Mouse (Mus musculus): Measurements from ENCODE around the gene Lamtor1. TPM values are rescaled to one million over a fixed set of nuclear protein-coding genes. Genes with fewer than 3 reads are reported as not detected.
A peak's percentile ranks its signal among the peaks of the same experiment; 100 is the strongest.
"Not testable (repeated sequence)": the region's sequence is repeated elsewhere in the genome, so short reads cannot be mapped to it uniquely, and the experiment has no call there.

Gene Lamtor1
- polyA plus RNA-seq, 1 experiment from 2014 or later, result 134 TPM

GRCm38 (mm10) chr7:101906696-101907095 is 992 bp downstream of the Lamtor1 start:
- Histone ChIP-seq H3K9ac (ENCODE audit: low read length) (peak overlapping the region; percentile 92; the same call in 1 of the 2 replicates), H3K4me2 (ENCODE audit: low read depth) (peak overlapping the region; percentile 48), H3K36me3 (ENCODE audit: control insufficient read depth, insufficient read depth, low read length) (peaks cover 9% of the 10 kb centered on the region), H3K4me1 (ENCODE audit: control insufficient read depth, insufficient read depth, low read length) (no peaks in the 10 kb centered on the region), H3K27ac (ENCODE audit: low read depth, low read length) (no peak overlapping the region), H3K27me3 (ENCODE audit: control insufficient read depth, insufficient read depth, low read length) (no peaks in the 10 kb centered on the region), H3K9me3 (ENCODE audit: control insufficient read depth, low read length) (no peaks in the 10 kb centered on the region), H3K4me3 (ENCODE audit: low read depth, low read length) (peak overlapping the region; percentile 75)
- ATAC-seq (ENCODE audit: insufficient read depth, low FRiP score, low TSS enrichment) (no peak), DNase-seq (ENCODE audit: low spot score) (no peak)
- WGBS, result 78% methylated on average over 8 of the region's 8 CpGs

GRCm38 (mm10) chr7:101908367-101908766 is 2.7 kb downstream of the Lamtor1 start:
- WGBS, result 84% methylated on average over 4 of the region's 4 CpGs
- no peak for DNase-seq (ENCODE audit: low spot score)
- Histone ChIP-seq H3K4me1 (ENCODE audit: control insufficient read depth, insufficient read depth, low read length) (no peaks in the 10 kb centered on the region), H3K36me3 (ENCODE audit: control insufficient read depth, insufficient read depth, low read length) (peaks cover 15% of the 10 kb centered on the region), H3K27ac (ENCODE audit: low read depth, low read length) (no peak overlapping the region), H3K27me3 (ENCODE audit: control insufficient read depth, insufficient read depth, low read length) (no peaks in the 10 kb centered on the region), H3K4me3 (ENCODE audit: low read depth, low read length) (no peak overlapping the region), H3K9ac (ENCODE audit: low read length) (no peak overlapping the region), H3K9me3 (ENCODE audit: control insufficient read depth, low read length) (no peaks in the 10 kb centered on the region), H3K4me2 (ENCODE audit: low read depth) (no peak overlapping the region)
- ATAC-seq (ENCODE audit: insufficient read depth, low FRiP score, low TSS enrichment), result no peak

DNA sequence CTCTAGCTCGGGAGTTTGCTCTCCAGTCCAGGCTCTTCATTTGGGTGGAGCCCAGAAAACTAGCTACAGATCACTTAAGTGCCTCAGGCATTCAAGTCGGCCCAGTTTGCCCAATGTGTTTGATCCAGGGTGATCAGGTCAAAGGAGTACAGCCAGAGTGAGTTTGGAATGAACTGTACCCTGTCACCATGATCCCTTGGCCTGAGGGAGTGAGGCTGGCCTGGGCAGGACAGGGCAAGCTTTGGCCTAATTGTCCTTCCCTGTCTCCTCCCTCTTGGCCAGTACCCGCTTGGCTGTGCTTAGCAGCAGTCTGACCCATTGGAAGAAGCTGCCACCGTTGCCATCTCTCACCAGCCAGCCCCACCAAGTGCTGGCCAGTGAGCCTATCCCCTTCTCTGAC is 4.4 kb downstream of the Lamtor1 start:
- Histone ChIP-seq H3K4me1 (ENCODE audit: control insufficient read depth, insufficient read depth, low read length) (no peaks in the 10 kb centered on the region), H3K4me2 (ENCODE audit: low read depth) (no peak overlapping the region), H3K9ac (ENCODE audit: low read length) (no peak overlapping the region), H3K4me3 (ENCODE audit: low read depth, low read length) (no peak overlapping the region), H3K27ac (ENCODE audit: low read depth, low read length) (no peak overlapping the region), H3K36me3 (ENCODE audit: control insufficient read depth, insufficient read depth, low read length) (peaks cover 15% of the 10 kb centered on the region), H3K27me3 (ENCODE audit: control insufficient read depth, insufficient read depth, low read length) (no peaks in the 10 kb centered on the region), H3K9me3 (ENCODE audit: control insufficient read depth, low read length) (no peaks in the 10 kb centered on the region)
- ATAC-seq (ENCODE audit: insufficient read depth, low FRiP score, low TSS enrichment) (no peak), DNase-seq (ENCODE audit: low spot score) (no peak)
- WGBS, result 86% methylated on average over 4 of the region's 4 CpGs

DNA sequence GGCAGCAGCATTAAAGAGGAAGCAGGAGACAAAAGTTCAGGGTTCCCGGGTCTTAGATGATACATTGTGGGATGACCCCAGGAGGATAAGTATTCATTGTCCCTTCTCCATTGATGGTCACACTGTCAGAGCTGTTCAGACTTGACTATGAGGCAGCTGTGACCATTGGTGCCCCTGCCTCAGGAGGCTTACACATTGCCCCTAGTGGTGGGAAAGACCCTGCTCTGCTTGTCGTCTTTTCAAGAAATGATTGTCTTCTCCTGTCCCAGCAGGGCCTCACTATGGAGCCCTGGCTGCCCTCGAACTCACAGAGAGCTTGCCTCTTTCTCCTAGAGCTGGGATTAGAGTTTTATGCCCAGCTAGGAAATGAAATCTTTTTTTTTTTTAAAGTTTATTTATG is 6.3 kb downstream of the Lamtor1 start:
- DNase-seq (ENCODE audit: low spot score), result no peak
- no peak overlapping the region for H3K27ac ChIP-seq (ENCODE audit: low read depth, low read length)
- H3K9me3 ChIP-seq (ENCODE audit: control insufficient read depth, low read length), result no peaks in the 10 kb centered on the region
- WGBS, result 60% methylated on average over 3 of the region's 3 CpGs
- no peak overlapping the region for H3K9ac ChIP-seq (ENCODE audit: low read length)
- H3K4me3 ChIP-seq (ENCODE audit: low read depth, low read length), result no peak overlapping the region
- H3K4me2 ChIP-seq (ENCODE audit: low read depth), result no peak overlapping the region
- no peaks in the 10 kb centered on the region for H3K4me1 ChIP-seq (ENCODE audit: control insufficient read depth, insufficient read depth, low read length)
- H3K27me3 ChIP-seq (ENCODE audit: control insufficient read depth, insufficient read depth, low read length), result no peaks in the 10 kb centered on the region
- peaks cover 15% of the 10 kb centered on the region for H3K36me3 ChIP-seq (ENCODE audit: control insufficient read depth, insufficient read depth, low read length)
- no peak for ATAC-seq (ENCODE audit: insufficient read depth, low FRiP score, low TSS enrichment)

- peaks cover 3% of the 10 kb centered on the region for H3K36me3 ChIP-seq (ENCODE audit: control insufficient read depth, insufficient read depth, low read length)
- H3K4me2 ChIP-seq (ENCODE audit: low read depth), result no peak overlapping the region
- DNase-seq (ENCODE audit: low spot score), result peak; percentile 78
- H3K27ac ChIP-seq (ENCODE audit: low read depth, low read length), result no peak overlapping the region
- H3K9ac ChIP-seq (ENCODE audit: low read length), result no peak overlapping the region
- no peaks in the 10 kb centered on the region for H3K4me1 ChIP-seq (ENCODE audit: control insufficient read depth, insufficient read depth, low read length)
- no peak overlapping the region for H3K4me3 ChIP-seq (ENCODE audit: low read depth, low read length)
- ATAC-seq (ENCODE audit: insufficient read depth, low FRiP score, low TSS enrichment), result peak; percentile 55; the same call in 1 of the 2 replicates
- no peaks in the 10 kb centered on the region for H3K27me3 ChIP-seq (ENCODE audit: control insufficient read depth, insufficient read depth, low read length)
- 11% methylated on average over 1 of the region's 1 CpGs for WGBS
- no peaks in the 10 kb centered on the region for H3K9me3 ChIP-seq (ENCODE audit: control insufficient read depth, low read length)
These were observed 12.4 kb downstream of the Lamtor1 start for GRCm38 (mm10) chr7:101918071-101918470.

DNA sequence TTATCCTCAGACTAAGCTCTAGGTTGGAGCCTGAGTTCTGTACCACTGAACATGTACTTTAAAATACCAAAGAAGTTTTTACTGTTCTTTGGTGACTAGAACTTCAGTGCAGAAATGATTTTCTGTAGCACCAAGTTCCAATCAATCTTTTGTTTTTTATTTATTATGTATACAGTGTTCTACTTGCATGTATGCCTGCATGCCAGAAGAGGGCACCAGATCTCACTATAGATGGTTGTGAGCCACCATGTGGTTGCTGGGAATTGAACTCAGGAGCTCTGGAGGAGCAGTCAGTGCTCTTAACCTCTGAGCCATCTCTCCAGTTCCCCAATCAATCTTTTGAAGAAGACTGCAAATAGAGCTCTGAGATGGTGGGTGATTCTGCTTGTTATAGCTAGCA is 20.2 kb downstream of the Lamtor1 start:
- DNase-seq (ENCODE audit: low spot score); H3K9me3 ChIP-seq (ENCODE audit: control insufficient read depth, low read length); H3K4me1 ChIP-seq (ENCODE audit: control insufficient read depth, insufficient read depth, low read length); H3K27me3 ChIP-seq (ENCODE audit: control insufficient read depth, insufficient read depth, low read length); H3K27ac ChIP-seq (ENCODE audit: low read depth, low read length); ATAC-seq (ENCODE audit: insufficient read depth, low FRiP score, low TSS enrichment); H3K9ac ChIP-seq (ENCODE audit: low read length); H3K4me2 ChIP-seq (ENCODE audit: low read depth); H3K36me3 ChIP-seq (ENCODE audit: control insufficient read depth, insufficient read depth, low read length); H3K4me3 ChIP-seq (ENCODE audit: low read depth, low read length): not testable (repeated sequence)

DNA sequence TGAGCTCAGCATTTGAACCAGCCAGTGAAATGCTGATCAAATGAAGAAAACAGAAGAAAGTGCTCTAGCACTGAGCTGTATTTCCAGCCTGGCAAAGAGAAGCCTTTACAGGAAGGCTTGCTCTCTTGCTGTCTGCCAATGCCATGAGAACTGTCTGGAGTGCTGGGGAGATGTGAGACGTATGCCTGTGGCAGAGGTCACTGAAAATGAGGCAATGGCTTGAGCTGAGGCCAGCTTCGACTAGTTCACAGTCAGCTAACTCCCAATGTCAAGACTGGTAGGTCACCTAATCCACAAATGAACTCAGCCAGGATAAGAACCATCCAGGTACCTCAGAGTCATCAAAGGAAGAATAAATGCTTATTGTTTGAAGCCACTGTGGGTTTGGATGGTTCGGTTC is 22.4 kb downstream of the Lamtor1 start:
- H3K4me2 ChIP-seq (ENCODE audit: low read depth), result no peak overlapping the region
- DNase-seq (ENCODE audit: low spot score) (no peak), ATAC-seq (ENCODE audit: insufficient read depth, low FRiP score, low TSS enrichment) (no peak)
- H3K27me3 ChIP-seq (ENCODE audit: control insufficient read depth, insufficient read depth, low read length), result no peaks in the 10 kb centered on the region
- H3K36me3 ChIP-seq (ENCODE audit: control insufficient read depth, insufficient read depth, low read length), result no peaks in the 10 kb centered on the region
- no peaks in the 10 kb centered on the region for H3K9me3 ChIP-seq (ENCODE audit: control insufficient read depth, low read length)
- H3K27ac ChIP-seq (ENCODE audit: low read depth, low read length), result no peak overlapping the region
- WGBS, result 89% methylated on average over 3 of the region's 3 CpGs
- no peaks in the 10 kb centered on the region for H3K4me1 ChIP-seq (ENCODE audit: control insufficient read depth, insufficient read depth, low read length)
- H3K4me3 ChIP-seq (ENCODE audit: low read depth, low read length), result no peak overlapping the region
- no peak overlapping the region for H3K9ac ChIP-seq (ENCODE audit: low read length)

GRCm38 (mm10) chr7:101932551-101932950 is 26.8 kb downstream of the Lamtor1 start:
- Histone ChIP-seq H3K4me2 (ENCODE audit: low read depth) (0 out of 2 replicates have a peak overlapping the region, but pooled peaks have one; percentile 80), H3K9ac (ENCODE audit: low read length) (no peak overlapping the region), H3K4me1 (ENCODE audit: control insufficient read depth, insufficient read depth, low read length) (peaks cover 3% of the 10 kb centered on the region; the same call in 1 of the 2 replicates), H3K36me3 (ENCODE audit: control insufficient read depth, insufficient read depth, low read length) (peaks cover 1% of the 10 kb centered on the region; the same call in 1 of the 2 replicates), H3K27me3 (ENCODE audit: control insufficient read depth, insufficient read depth, low read length) (no peaks in the 10 kb centered on the region), H3K27ac (ENCODE audit: low read depth, low read length) (no peak overlapping the region), H3K4me3 (ENCODE audit: low read depth, low read length) (no peak overlapping the region), H3K9me3 (ENCODE audit: control insufficient read depth, low read length) (no peaks in the 10 kb centered on the region)
- ATAC-seq (ENCODE audit: insufficient read depth, low FRiP score, low TSS enrichment) (no peak), DNase-seq (ENCODE audit: low spot score) (no peak)
- 95% methylated on average over 1 of the region's 1 CpGs for WGBS

DNA sequence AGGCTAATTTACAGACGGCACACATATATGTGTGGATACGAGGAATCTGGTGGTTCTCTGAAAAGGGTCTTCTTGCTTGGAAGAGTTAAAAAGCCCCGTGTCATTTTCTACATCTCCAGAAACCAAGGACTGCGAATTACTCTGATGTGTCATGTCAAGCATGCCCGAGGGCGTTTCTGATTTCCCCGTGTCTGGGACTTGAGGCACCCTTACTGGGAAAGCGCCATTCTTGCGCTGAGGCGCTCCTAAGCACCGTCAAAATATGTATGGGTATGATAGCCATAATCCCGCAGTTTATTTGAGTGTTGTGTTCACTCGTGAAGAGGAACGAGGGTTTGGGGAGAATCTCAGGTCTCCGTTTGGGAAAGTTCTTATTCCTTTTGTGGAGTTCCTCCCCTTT is 27.6 kb downstream of the Lamtor1 start:
- 0 out of 2 replicates have a peak overlapping the region, but pooled peaks have one; percentile 27 for H3K27ac ChIP-seq (ENCODE audit: low read depth, low read length)
- H3K36me3 ChIP-seq (ENCODE audit: control insufficient read depth, insufficient read depth, low read length), result peaks cover 2% of the 10 kb centered on the region; the same call in 1 of the 2 replicates
- WGBS, result 10% methylated on average over 15 of the region's 15 CpGs
- H3K9me3 ChIP-seq (ENCODE audit: control insufficient read depth, low read length), result no peaks in the 10 kb centered on the region
- peaks cover 3% of the 10 kb centered on the region; the same call in 1 of the 2 replicates for H3K4me1 ChIP-seq (ENCODE audit: control insufficient read depth, insufficient read depth, low read length)
- peak overlapping the region; percentile 69 for H3K9ac ChIP-seq (ENCODE audit: low read length)
- H3K4me3 ChIP-seq (ENCODE audit: low read depth, low read length), result peak overlapping the region; percentile 90
- DNase-seq (ENCODE audit: low spot score), result no peak
- H3K4me2 ChIP-seq (ENCODE audit: low read depth), result peak overlapping the region; percentile 80
- peak; percentile 48 for ATAC-seq (ENCODE audit: insufficient read depth, low FRiP score, low TSS enrichment)
- H3K27me3 ChIP-seq (ENCODE audit: control insufficient read depth, insufficient read depth, low read length), result no peaks in the 10 kb centered on the region
